Mouse (Mus musculus) olfactory bulb, adult 2 months (tissue): ENCODE measurements around the gene Camta1. TPM values are rescaled to one million over a fixed set of nuclear protein-coding genes. Genes with fewer than 3 reads are reported as not detected.

Source experiments
- H3K27ac ChIP-seq: fragments of 200-500 bp; 2 replicates; pipeline ENCODE4 v1.5.1; 2012; ENCODE audit warnings: low read depth, low read length; ENCODE audit not compliant: insufficient read depth
- H3K4me1 ChIP-seq: fragments of 200-500 bp; 2 replicates; pipeline ENCODE4 v1.6.1; 2012; ENCODE audit warnings: low read length; ENCODE audit not compliant: control insufficient read depth, insufficient read depth
- H3K4me3 ChIP-seq: fragments of 200-500 bp; 2 replicates; pipeline ENCODE4 v1.5.1; 2012; ENCODE audit warnings: mild to moderate bottlenecking, low read depth, low read length, moderate library complexity; ENCODE audit not compliant: insufficient read depth
- CTCF ChIP-seq: fragments of 200-500 bp; IDR thresholded peaks from 2 replicates; pipeline ENCODE4 v1.5.1; 2012; ENCODE audit warnings: low read depth, mild to moderate bottlenecking, low read length, moderate library complexity; ENCODE audit not compliant: insufficient read depth
- POLR2A ChIP-seq: fragments of 200-500 bp; IDR thresholded peaks from 2 replicates; pipeline ENCODE4 v1.6.1; 2012; ENCODE audit warnings: mild to moderate bottlenecking, low read depth, low read length, moderate library complexity; ENCODE audit not compliant: insufficient read depth
- WGBS: fragments of 180-500 bp; shearing (Covaris S2); methylation state at CpG from one replicate; pipeline ENCODE4 v1.1.7; 2018; 5-methylcytosine and 5-hydroxymethylcytosine counted together
- polyA plus RNA-seq: library from polyadenylated mRNA; stranded (reverse); fragments of >200 nt; gene quantifications from 2 replicates; pipeline ENCODE4 v1.2.4, GENCODE M21; 2012; ENCODE audit warnings: low replicate concordance; ENCODE audit not compliant: missing spikeins, insufficient read depth, insufficient read length

Gene Camta1
- polyA plus RNA-seq, 1 experiment: 363 TPM

GRCm38 (mm10) chr4:151471886-151472285 is 389.8 kb downstream of the Camta1 start:
- TF ChIP-seq CTCF: no peak
- no peak for TF ChIP-seq POLR2A
- no peak overlapping the region for H3K4me3 ChIP-seq
- 81% methylated on average over 4 of the region's 4 CpGs for WGBS
- no peak overlapping the region for H3K27ac ChIP-seq
- no peaks in the 10 kb centered on the region for H3K4me1 ChIP-seq

GRCm38 (mm10) chr4:151468381-151468780 is 393.3 kb downstream of the Camta1 start:
- no peak overlapping the region for H3K27ac ChIP-seq
- no peaks in the 10 kb centered on the region for H3K4me1 ChIP-seq
- 95% methylated on average over 5 of the region's 5 CpGs for WGBS
- TF ChIP-seq CTCF (no peak), POLR2A (no peak)
- no peak overlapping the region for H3K4me3 ChIP-seq

GRCm38 (mm10) chr4:151458686-151459085 is 403.0 kb downstream of the Camta1 start:
- H3K4me3 ChIP-seq: no peak overlapping the region
- H3K4me1 ChIP-seq: peaks cover 7% of the 10 kb centered on the region
- TF ChIP-seq POLR2A: no peak
- no peak overlapping the region for H3K27ac ChIP-seq
- 54% methylated on average over 11 of the region's 11 CpGs for WGBS

GRCm38 (mm10) chr4:151454611-151455010 is 407.1 kb downstream of the Camta1 start:
- no peak overlapping the region for H3K27ac ChIP-seq
- no peak for TF ChIP-seq POLR2A
- 84% methylated on average over 3 of the region's 3 CpGs for WGBS
- peaks cover 9% of the 10 kb centered on the region for H3K4me1 ChIP-seq
- H3K4me3 ChIP-seq: no peak overlapping the region

GRCm38 (mm10) chr4:151454065-151454464 is 407.6 kb downstream of the Camta1 start:
- TF ChIP-seq CTCF: no peak
- no peak for TF ChIP-seq POLR2A
- WGBS: 86% methylated on average over 3 of the region's 3 CpGs
- Histone ChIP-seq H3K4me3 (no peak overlapping the region), H3K4me1 (peaks cover 9% of the 10 kb centered on the region), H3K27ac (no peak overlapping the region)

- Histone ChIP-seq H3K27ac (no peak overlapping the region), H3K4me3 (no peak overlapping the region), H3K4me1 (peaks cover 9% of the 10 kb centered on the region)
- WGBS: 83% methylated on average over 6 of the region's 6 CpGs
- TF ChIP-seq CTCF (no peak), POLR2A (no peak)
Measured at GRCm38 (mm10) chr4:151451885-151452284, 409.8 kb downstream of the Camta1 start.

GRCm38 (mm10) chr4:151449981-151450380 is 411.7 kb downstream of the Camta1 start:
- Histone ChIP-seq H3K27ac (no peak overlapping the region), H3K4me1 (0 out of 2 replicates have a peak, but pooled peaks cover 2% of the 10 kb centered on the region), H3K4me3 (no peak overlapping the region)
- no peak for TF ChIP-seq CTCF
- TF ChIP-seq POLR2A: no peak
- 72% methylated on average over 8 of the region's 8 CpGs for WGBS

GRCm38 (mm10) chr4:151448341-151448740 is 413.3 kb downstream of the Camta1 start:
- TF ChIP-seq CTCF: no peak
- TF ChIP-seq POLR2A: no peak
- Histone ChIP-seq H3K4me3 (no peak overlapping the region), H3K27ac (no peak overlapping the region), H3K4me1 (0 out of 2 replicates have a peak, but pooled peaks cover 4% of the 10 kb centered on the region)
- 93% methylated on average over 2 of the region's 2 CpGs for WGBS

- H3K4me3 ChIP-seq: no peak overlapping the region
- WGBS: 80% methylated on average over 4 of the region's 4 CpGs
- no peak overlapping the region for H3K27ac ChIP-seq
- TF ChIP-seq CTCF: no peak
- no peak for TF ChIP-seq POLR2A
- 0 out of 2 replicates have a peak, but pooled peaks cover 2% of the 10 kb centered on the region for H3K4me1 ChIP-seq
Measured at GRCm38 (mm10) chr4:151444665-151445064, 417.0 kb downstream of the Camta1 start.

GRCm38 (mm10) chr4:151438561-151438960 is 423.1 kb downstream of the Camta1 start:
- no peaks in the 10 kb centered on the region for H3K4me1 ChIP-seq
- no peak overlapping the region for H3K27ac ChIP-seq
- H3K4me3 ChIP-seq: no peak overlapping the region
- no peak for TF ChIP-seq POLR2A
- TF ChIP-seq CTCF: no peak
- WGBS: 80% methylated on average over 7 of the region's 7 CpGs
